Mouse (Mus musculus): ENCODE results near the gene Xrcc3. TPM values are rescaled to one million over a fixed set of nuclear protein-coding genes. Genes with fewer than 3 reads are reported as not detected.

Gene Xrcc3
- 8.0 and 10.2 TPM in 2 replicates for polyA plus RNA-seq (2016; fragmentation: Nextera tagmentation; extraction: Ambion mirVana)

DNA sequence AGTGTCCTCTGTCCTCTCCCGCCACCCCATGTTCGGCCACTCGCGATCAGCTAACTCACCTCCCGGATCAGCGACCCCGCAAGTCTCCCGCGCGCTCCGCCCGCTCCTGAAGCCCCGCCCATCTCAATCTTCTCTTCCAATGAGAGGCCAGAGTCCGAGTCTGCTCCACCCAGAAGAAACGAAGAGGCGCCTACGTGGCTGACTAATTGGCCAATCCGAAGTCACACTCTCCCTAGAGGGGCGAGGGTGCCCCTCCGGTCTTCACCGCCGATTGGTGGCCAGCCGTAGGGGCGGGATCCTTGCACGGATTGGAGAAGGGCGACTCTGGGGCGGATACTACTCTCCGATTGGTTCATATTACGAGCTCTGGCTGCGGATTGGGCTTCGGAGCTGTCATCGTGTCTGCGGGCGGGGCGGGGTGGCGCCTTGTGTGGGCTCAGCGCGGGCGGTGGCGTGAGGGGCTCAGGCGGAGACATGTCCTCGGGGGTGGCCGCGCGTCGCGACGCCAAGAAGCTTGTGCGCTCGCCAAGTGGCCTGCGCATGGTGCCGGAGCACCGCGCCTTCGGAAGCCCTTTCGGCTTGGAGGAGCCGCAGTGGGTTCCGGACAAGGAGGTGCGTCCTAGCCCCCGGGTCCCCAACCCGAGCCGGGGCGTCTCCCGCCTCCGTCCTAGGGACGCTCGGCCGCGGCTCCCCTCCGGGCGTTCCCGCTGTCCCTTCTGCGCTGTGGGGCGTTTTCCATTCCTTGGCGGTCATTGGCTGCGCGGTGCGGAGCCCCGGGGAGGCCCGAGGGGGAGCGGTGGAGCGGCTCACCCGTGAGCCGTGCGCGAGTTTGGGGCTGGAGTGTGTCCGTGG is at the start of gene Xrcc3, which contains the start of gene Zfyve21:
Gene Xrcc3 (minus strand): TSS at position 108 of the 852 bp plus-strand sequence.
Gene Zfyve21 (plus strand): TSS at position 405 of the 852 bp plus-strand sequence.
- Histone ChIP-seq H3K4me1 (replicated peaks) (peaks cover 52% of the 10 kb centered on the region), H3K27ac (peak within 1 kb of the TSS; percentile 87), H3K4me3 (replicated peaks) (peak within 1 kb of the TSS; percentile 86), H3K27me3 (no peaks in the 10 kb centered on the region), H3K36me3 (peaks cover 30% of the 10 kb centered on the region), H3K9me3 (no peaks in the 10 kb centered on the region), H3K4me2 (peak within 1 kb of the TSS; percentile 84), H3K9ac (replicated peaks) (peak within 1 kb of the TSS; percentile 81)
- under 1% methylated on average over 87 of the region's 87 CpGs for WGBS
- peak; percentile 99 for ATAC-seq (ENCODE audit: insufficient number of reproducible peaks, insufficient read depth, low FRiP score, low TSS enrichment, low read depth)

DNA sequence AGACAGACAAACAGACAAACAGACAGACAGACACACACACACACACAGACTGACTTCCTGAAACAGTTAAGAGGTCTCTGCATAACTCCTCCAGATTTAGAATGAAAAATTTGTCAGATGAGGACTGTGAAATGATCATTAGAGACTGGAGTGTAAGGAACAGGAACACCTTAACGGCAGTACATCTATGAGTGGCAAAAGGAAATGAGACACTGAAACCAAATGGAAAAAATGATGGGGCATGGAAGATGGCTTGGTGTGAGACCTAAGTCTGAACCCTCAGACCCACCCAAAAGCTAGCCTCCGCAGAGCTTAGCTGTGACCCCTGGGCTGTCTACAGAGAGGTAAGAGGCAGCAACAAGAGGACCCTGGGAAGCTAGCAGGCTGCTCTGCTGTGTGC is 41.8 kb upstream of the Xrcc3 start:
- Histone ChIP-seq H3K27ac (no peak overlapping the region), H3K36me3 (peaks cover 3% of the 10 kb centered on the region; the same call in 1 of the 2 replicates), H3K9ac (replicated peaks) (no peak overlapping the region), H3K4me3 (replicated peaks) (no peak overlapping the region), H3K9me3 (no peaks in the 10 kb centered on the region), H3K4me1 (replicated peaks) (peaks cover 5% of the 10 kb centered on the region; the same call in 1 of the 2 replicates), H3K4me2 (no peak overlapping the region), H3K27me3 (no peaks in the 10 kb centered on the region)
- 97% methylated on average over 2 of the region's 2 CpGs for WGBS
- ATAC-seq (ENCODE audit: insufficient number of reproducible peaks, insufficient read depth, low FRiP score, low TSS enrichment, low read depth) = no peak

GRCm38 (mm10) chr12:111853546-111853945 is 39.9 kb upstream of the Xrcc3 start:
- no peak for ATAC-seq (ENCODE audit: insufficient number of reproducible peaks, insufficient read depth, low FRiP score, low TSS enrichment, low read depth)
- Histone ChIP-seq H3K9me3 (no peaks in the 10 kb centered on the region), H3K4me2 (no peak overlapping the region), H3K4me3 (replicated peaks) (no peak overlapping the region), H3K27me3 (no peaks in the 10 kb centered on the region), H3K36me3 (peaks cover 3% of the 10 kb centered on the region), H3K27ac (no peak overlapping the region), H3K9ac (replicated peaks) (no peak overlapping the region), H3K4me1 (replicated peaks) (peaks cover 5% of the 10 kb centered on the region; the same call in 1 of the 2 replicates)
- WGBS = 65% methylated on average over 4 of the region's 4 CpGs

GRCm38 (mm10) chr12:111853011-111853436 is 39.4 kb upstream of the Xrcc3 start:
- Histone ChIP-seq H3K36me3 (peaks cover 3% of the 10 kb centered on the region), H3K9me3 (no peaks in the 10 kb centered on the region), H3K27me3 (no peaks in the 10 kb centered on the region), H3K27ac (no peak overlapping the region), H3K4me3 (replicated peaks) (no peak overlapping the region), H3K9ac (replicated peaks) (no peak overlapping the region), H3K4me2 (no peak overlapping the region), H3K4me1 (replicated peaks) (peaks cover 5% of the 10 kb centered on the region; the same call in 1 of the 2 replicates)
- ATAC-seq (ENCODE audit: insufficient number of reproducible peaks, insufficient read depth, low FRiP score, low TSS enrichment, low read depth) = no peak
- 45% methylated on average over 10 of the region's 10 CpGs for WGBS

DNA sequence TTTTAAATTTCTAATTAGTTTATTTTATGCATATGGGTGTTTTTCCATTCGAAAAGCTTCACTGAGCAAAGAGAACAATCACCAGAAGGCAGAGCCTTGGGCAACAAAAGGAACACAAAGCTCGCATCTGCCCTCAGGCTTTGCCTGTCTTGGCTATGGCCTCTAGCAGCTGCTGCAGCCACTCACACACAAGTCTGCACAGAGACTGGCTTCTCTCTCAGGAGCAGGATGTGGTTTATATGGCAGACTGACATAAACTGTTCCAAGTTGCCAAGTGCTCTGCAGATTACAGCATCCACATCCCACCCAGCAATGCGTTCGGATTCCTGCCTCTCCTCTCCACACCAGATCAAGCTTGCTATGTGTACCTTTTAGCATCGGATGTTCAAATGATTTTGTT is 38.1 kb upstream of the Xrcc3 start:
- no peaks in the 10 kb centered on the region; the same call in 1 of the 2 replicates for H3K36me3 ChIP-seq
- WGBS = 85% methylated on average over 5 of the region's 5 CpGs
- no peak overlapping the region for H3K4me2 ChIP-seq
- H3K9me3 ChIP-seq = no peaks in the 10 kb centered on the region
- H3K27ac ChIP-seq = no peak overlapping the region
- H3K27me3 ChIP-seq = no peaks in the 10 kb centered on the region
- no peak for ATAC-seq (ENCODE audit: insufficient number of reproducible peaks, insufficient read depth, low FRiP score, low TSS enrichment, low read depth)
- peaks cover 5% of the 10 kb centered on the region; the same call in 1 of the 2 replicates for H3K4me1 ChIP-seq (replicated peaks)
- no peak overlapping the region for H3K4me3 ChIP-seq (replicated peaks)
- no peak overlapping the region for H3K9ac ChIP-seq (replicated peaks)

GRCm38 (mm10) chr12:111851235-111851634 is 37.6 kb upstream of the Xrcc3 start:
- Histone ChIP-seq H3K4me2 (no peak overlapping the region), H3K9ac (replicated peaks) (no peak overlapping the region), H3K27me3 (no peaks in the 10 kb centered on the region), H3K36me3 (no peaks in the 10 kb centered on the region; the same call in 1 of the 2 replicates), H3K4me3 (replicated peaks) (no peak overlapping the region), H3K9me3 (no peaks in the 10 kb centered on the region), H3K27ac (no peak overlapping the region), H3K4me1 (replicated peaks) (peaks cover 5% of the 10 kb centered on the region; the same call in 1 of the 2 replicates)
- 47% methylated on average over 2 of the region's 2 CpGs for WGBS
- ATAC-seq (ENCODE audit: insufficient number of reproducible peaks, insufficient read depth, low FRiP score, low TSS enrichment, low read depth) = no peak

GRCm38 (mm10) chr12:111848300-111848798 is 34.7 kb upstream of the Xrcc3 start:
- WGBS = 68% methylated on average over 9 of the region's 9 CpGs
- H3K4me2 ChIP-seq = no peak overlapping the region
- no peak overlapping the region for H3K27ac ChIP-seq
- no peaks in the 10 kb centered on the region; the same call in 1 of the 2 replicates for H3K36me3 ChIP-seq
- no peaks in the 10 kb centered on the region for H3K9me3 ChIP-seq
- peaks cover 5% of the 10 kb centered on the region; the same call in 1 of the 2 replicates for H3K4me1 ChIP-seq (replicated peaks)
- no peak overlapping the region for H3K4me3 ChIP-seq (replicated peaks)
- H3K27me3 ChIP-seq = no peaks in the 10 kb centered on the region
- no peak overlapping the region for H3K9ac ChIP-seq (replicated peaks)
- no peak for ATAC-seq (ENCODE audit: insufficient number of reproducible peaks, insufficient read depth, low FRiP score, low TSS enrichment, low read depth)

DNA sequence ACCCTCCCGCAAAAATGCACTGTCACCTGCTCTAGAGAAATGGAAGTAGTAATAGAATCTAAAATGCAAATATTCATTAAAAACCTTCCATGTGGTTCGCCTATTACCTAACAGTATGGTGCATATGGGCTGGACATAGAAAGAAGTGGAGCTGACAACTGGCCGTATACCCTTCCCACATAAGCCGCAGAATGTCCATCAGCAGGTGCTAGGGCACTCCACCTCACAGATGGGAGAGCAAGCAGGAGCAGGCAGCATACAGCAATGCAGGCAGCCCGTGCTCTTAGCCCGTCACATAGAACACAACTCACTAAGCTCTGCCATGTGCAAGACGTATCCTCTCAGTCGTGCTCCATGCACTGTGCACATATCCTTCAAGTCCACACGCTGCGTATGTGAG is 33.1 kb upstream of the Xrcc3 start:
- Histone ChIP-seq H3K27me3 (no peaks in the 10 kb centered on the region), H3K27ac (no peak overlapping the region), H3K4me2 (no peak overlapping the region), H3K36me3 (peaks cover 6% of the 10 kb centered on the region; the same call in 1 of the 2 replicates), H3K4me3 (replicated peaks) (no peak overlapping the region), H3K9me3 (no peaks in the 10 kb centered on the region), H3K4me1 (replicated peaks) (no peaks in the 10 kb centered on the region), H3K9ac (replicated peaks) (no peak overlapping the region)
- 84% methylated on average over 10 of the region's 10 CpGs for WGBS
- no peak for ATAC-seq (ENCODE audit: insufficient number of reproducible peaks, insufficient read depth, low FRiP score, low TSS enrichment, low read depth)

DNA sequence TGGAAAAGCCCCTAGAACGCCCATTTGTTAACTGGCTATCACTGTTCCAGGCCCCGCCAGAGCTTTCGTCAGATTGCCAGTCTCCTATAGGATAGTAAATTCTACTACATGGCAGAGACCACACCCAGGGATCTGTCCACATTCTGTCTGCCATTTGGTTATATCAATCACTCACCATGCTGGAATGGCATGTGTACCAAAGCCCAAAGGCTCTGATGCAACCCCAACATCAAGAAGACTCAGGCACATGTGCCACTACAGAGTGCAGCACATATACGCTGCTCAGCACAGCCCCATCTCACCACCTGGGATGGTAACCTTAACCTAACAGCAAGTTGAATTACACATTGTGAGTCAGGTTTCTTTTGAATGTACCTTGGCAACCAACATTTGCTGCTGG is 32.3 kb upstream of the Xrcc3 start:
- H3K27ac ChIP-seq = no peak overlapping the region
- H3K4me3 ChIP-seq (replicated peaks) = no peak overlapping the region
- H3K4me2 ChIP-seq = no peak overlapping the region
- H3K36me3 ChIP-seq = peaks cover 6% of the 10 kb centered on the region; the same call in 1 of the 2 replicates
- H3K9me3 ChIP-seq = no peaks in the 10 kb centered on the region
- H3K27me3 ChIP-seq = no peaks in the 10 kb centered on the region
- no peak overlapping the region for H3K9ac ChIP-seq (replicated peaks)
- 87% methylated on average over 4 of the region's 4 CpGs for WGBS
- ATAC-seq (ENCODE audit: insufficient number of reproducible peaks, insufficient read depth, low FRiP score, low TSS enrichment, low read depth) = no peak
- H3K4me1 ChIP-seq (replicated peaks) = no peaks in the 10 kb centered on the region

- H3K4me3 ChIP-seq (replicated peaks) = no peak overlapping the region
- no peak overlapping the region for H3K9ac ChIP-seq (replicated peaks)
- H3K4me2 ChIP-seq = no peak overlapping the region
- no peak overlapping the region for H3K27ac ChIP-seq
- H3K36me3 ChIP-seq = peaks cover 20% of the 10 kb centered on the region
- H3K27me3 ChIP-seq = no peaks in the 10 kb centered on the region
- H3K9me3 ChIP-seq = no peaks in the 10 kb centered on the region
- H3K4me1 ChIP-seq (replicated peaks) = no peaks in the 10 kb centered on the region; the same call in 1 of the 2 replicates
- 54% methylated on average over 2 of the region's 2 CpGs for WGBS
- no peak for ATAC-seq (ENCODE audit: insufficient number of reproducible peaks, insufficient read depth, low FRiP score, low TSS enrichment, low read depth)
Observed at GRCm38 (mm10) chr12:111843470-111843869, 29.8 kb upstream of the Xrcc3 start.
